Mouse (Mus musculus) urinary bladder, postnatal 0 days (tissue): ENCODE measurements around the gene Cntn3. TPM values are rescaled to one million over a fixed set of nuclear protein-coding genes. Genes with fewer than 3 reads are reported as not detected.

ENCODE experiments used
- polyA plus RNA-seq: library from polyadenylated mRNA; unstranded; fragments of >200 nt; fragmentation: Nextera tagmentation; extraction: Ambion mirVana; gene quantifications from 2 replicates; pipeline ENCODE4 v1.2.1, GENCODE M21; 2015

The Cntn3 gene
- polyA plus RNA-seq = 0.40 and 0.43 TPM in 2 replicates

DNA sequence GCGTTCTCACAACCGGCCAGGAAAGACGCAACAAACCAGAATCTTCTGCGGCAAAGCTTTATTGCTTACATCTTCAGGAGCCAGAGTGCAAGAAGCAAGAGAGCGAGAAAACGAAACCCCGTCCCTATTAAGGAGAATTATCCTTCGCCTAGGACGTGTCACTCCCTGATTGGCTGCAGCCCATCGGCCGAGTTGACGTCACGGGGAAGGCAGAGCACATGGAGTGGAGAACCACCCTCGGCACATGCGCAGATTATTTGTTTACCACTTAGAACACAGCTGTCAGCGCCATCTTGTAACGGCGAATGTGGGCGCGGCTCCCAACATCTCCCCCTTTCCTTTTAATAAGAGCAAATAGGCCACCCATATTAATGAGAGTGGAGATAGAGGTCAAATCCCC, at the start of gene Cntn3:
Gene Cntn3 (minus strand): TSS at position 101 of the 400 bp plus-strand sequence.

